Mouse (Mus musculus): ENCODE measurements around the gene Olfr1199. TPM values are rescaled to one million over a fixed set of nuclear protein-coding genes. Genes with fewer than 3 reads are reported as not detected.

Gene Olfr1199
- not detected in 2 replicates for polyA plus RNA-seq (2012; rRNA removed; ENCODE audit: low replicate concordance)

GRCm38 (mm10) chr2:88760369-88760768 is at the start of gene Olfr1199:
Olfr1199 (minus strand) TSS chr2:88760469.

GRCm38 (mm10) chr2:88792736-88793135 is 32.5 kb upstream of the Olfr1199 start, which contains the start of gene Olfr1201:
Olfr1201 (plus strand) TSS chr2:88793036.

GRCm38 (mm10) chr2:88770388-88770787 is 10.1 kb upstream of the Olfr1199 start, which contains the start of gene Olfr1200:
Olfr1200 (minus strand) TSS chr2:88770488.

GRCm38 (mm10) chr2:88751270-88751669 is 9.0 kb downstream of the Olfr1199 start, which contains the start of gene Olfr1198:
Olfr1198 (minus strand) TSS chr2:88751370.

GRCm38 (mm10) chr2:88732266-88732665 is 28.0 kb downstream of the Olfr1199 start, which contains the start of gene Olfr1197:
Olfr1197 (minus strand) TSS chr2:88732366.

GRCm38 (mm10) chr2:88704497-88704896 is 55.8 kb downstream of the Olfr1199 start, which contains the start of gene Olfr1196:
Olfr1196 (minus strand) TSS chr2:88704597.

Other genes starting within 250 kb of the Olfr1199 start
- not detected in 2 replicates for gene Olfr1186, start 241.9 kb downstream of the Olfr1199 start, polyA plus RNA-seq (2012; rRNA removed; ENCODE audit: low replicate concordance)
- not detected in 2 replicates for gene Olfr1188, start 203.5 kb downstream of the Olfr1199 start, polyA plus RNA-seq (2012; rRNA removed; ENCODE audit: low replicate concordance)
- not detected in 2 replicates for gene Olfr1189, start 174.0 kb downstream of the Olfr1199 start, polyA plus RNA-seq (2012; rRNA removed; ENCODE audit: low replicate concordance)
- gene Olfr1191-ps1, start 119.9 kb downstream of the Olfr1199 start, polyA plus RNA-seq (2012; rRNA removed; ENCODE audit: low replicate concordance): not detected in 2 replicates
- gene Olfr1192-ps1, start 112.0 kb downstream of the Olfr1199 start, polyA plus RNA-seq (2012; rRNA removed; ENCODE audit: low replicate concordance): not detected in 2 replicates
- not detected in 2 replicates for gene Olfr1193, start 84.8 kb downstream of the Olfr1199 start, polyA plus RNA-seq (2012; rRNA removed; ENCODE audit: low replicate concordance)
- gene Olfr1195, start 71.3 kb downstream of the Olfr1199 start, polyA plus RNA-seq (2012; rRNA removed; ENCODE audit: low replicate concordance): not detected in 2 replicates
- gene Olfr1196, start 55.9 kb downstream of the Olfr1199 start, polyA plus RNA-seq (2012; rRNA removed; ENCODE audit: low replicate concordance): not detected in 2 replicates
- gene Olfr1197, start 28.1 kb downstream of the Olfr1199 start, polyA plus RNA-seq (2012; rRNA removed; ENCODE audit: low replicate concordance): not detected in 2 replicates
- gene Olfr1198, start 9.1 kb downstream of the Olfr1199 start, polyA plus RNA-seq (2012; rRNA removed; ENCODE audit: low replicate concordance): not detected in 2 replicates
- not detected in 2 replicates for gene Olfr1200, start 10.0 kb upstream of the Olfr1199 start, polyA plus RNA-seq (2012; rRNA removed; ENCODE audit: low replicate concordance)
- gene Olfr1201, start 32.6 kb upstream of the Olfr1199 start, polyA plus RNA-seq (2012; rRNA removed; ENCODE audit: low replicate concordance): not detected in 2 replicates
- not detected in 2 replicates for gene Olfr1202, start 54.0 kb upstream of the Olfr1199 start, polyA plus RNA-seq (2012; rRNA removed; ENCODE audit: low replicate concordance)
- gene Olfr1205, start 69.3 kb upstream of the Olfr1199 start, polyA plus RNA-seq (2012; rRNA removed; ENCODE audit: low replicate concordance): not detected in 2 replicates
- gene Olfr1204, start 88.8 kb upstream of the Olfr1199 start, polyA plus RNA-seq (2012; rRNA removed; ENCODE audit: low replicate concordance): not detected in 2 replicates
- gene Olfr1206, start 102.8 kb upstream of the Olfr1199 start, polyA plus RNA-seq (2012; rRNA removed; ENCODE audit: low replicate concordance): not detected in 2 replicates
- gene Olfr1208, start 141.8 kb upstream of the Olfr1199 start, polyA plus RNA-seq (2012; rRNA removed; ENCODE audit: low replicate concordance): not detected in 2 replicates
- gene Olfr1209, start 154.7 kb upstream of the Olfr1199 start, polyA plus RNA-seq (2012; rRNA removed; ENCODE audit: low replicate concordance): not detected in 2 replicates
- not detected in 2 replicates for gene Olfr1211, start 177.6 kb upstream of the Olfr1199 start, polyA plus RNA-seq (2012; rRNA removed; ENCODE audit: low replicate concordance)
- not detected in 2 replicates for gene Olfr1212, start 193.5 kb upstream of the Olfr1199 start, polyA plus RNA-seq (2012; rRNA removed; ENCODE audit: low replicate concordance)
- gene Gm13762, start 219.8 kb upstream of the Olfr1199 start, polyA plus RNA-seq (2012; rRNA removed; ENCODE audit: low replicate concordance): not detected in 2 replicates
- not detected in 2 replicates for gene Olfr1214, start 232.2 kb upstream of the Olfr1199 start, polyA plus RNA-seq (2012; rRNA removed; ENCODE audit: low replicate concordance)
- not detected in 2 replicates for gene Olfr1215, start 246.5 kb upstream of the Olfr1199 start, polyA plus RNA-seq (2012; rRNA removed; ENCODE audit: low replicate concordance)